In genomic region chr5:24894814-24895213, GRCm38 (mm10) we compare ENCODE assay signal across 21 mouse cellular contexts. TPM values are rescaled to one million over a fixed set of nuclear protein-coding genes. Genes with fewer than 3 reads are reported as not detected.
DNase-seq lines count a peak whose midpoint lies in the region; ATAC-seq and TF ChIP-seq lines count a peak whose summit lies in the region.
"Had no signal": no experiment of that assay in that cellular context is flagged by ENCODE, and none has a peak within 500 bp of the region (broad histone marks: within the 10 kb centered on the region; RNA-seq: fewer than 3 reads in every experiment).

No protein-coding gene starts in this region.

- no peak for DNase-seq in heart, postnatal 0 days (ENCODE audit: low spot score)
- no peak for DNase-seq in heart, postnatal 10 days
- DNase-seq in adrenal gland, postnatal 10 days: no peak
- no peak for DNase-seq in spleen, postnatal 4 days (ENCODE audit: low spot score in 2 of 2)
- DNase-seq: adrenal gland, postnatal 14 days; cerebellum, adult 11-12 months; cerebellum, postnatal 36 days; forebrain, postnatal 0 days; gastrocnemius, adult 2 months; heart, adult 2 months; kidney, adult 11 months; retina, postnatal 1 day had no signal

- intact Hi-C loops in heart, postnatal 10 days (cut with DNase I): no loop called here

- ATAC-seq in heart, postnatal 0 days (ENCODE audit: insufficient read depth, low read depth): no peak
- ATAC-seq in CD4-positive, CD25-positive, alpha-beta regulatory T cell, adult 4 months: peak; percentile 91
- ATAC-seq in common myeloid progenitor, adult 5-6 weeks (replicated peaks; ENCODE audit: low read depth, poor library complexity, severe bottlenecking): peak; percentile 72
- ATAC-seq in monocyte, adult 5-6 weeks (replicated peaks; ENCODE audit: insufficient number of reproducible peaks, low FRiP score, low TSS enrichment, poor library complexity, severe bottlenecking): peak; percentile 56; the same call in 1 of the 2 replicates
- ATAC-seq: forebrain, postnatal 0 days had no signal

- H3K4me2 ChIP-seq in heart, postnatal 0 days (ENCODE audit: low read depth, low read length): no peak overlapping the region
- H3K4me2 ChIP-seq: embryonic facial prominence, embryonic 12.5 days; hindbrain, embryonic 14.5 days; limb, embryonic 12.5 days; midbrain, embryonic 12.5 days had no signal

- no peak overlapping the region for H3K9ac ChIP-seq in heart, postnatal 0 days (replicated peaks; ENCODE audit: low read depth, low read length)
- H3K9ac ChIP-seq: embryonic facial prominence, embryonic 12.5 days; forebrain, postnatal 0 days; hindbrain, embryonic 14.5 days; limb, embryonic 12.5 days; liver, embryonic 14.5 days; midbrain, embryonic 12.5 days had no signal

- no peaks in the 10 kb centered on the region for H3K9me3 ChIP-seq in heart, postnatal 0 days (replicated peaks; ENCODE audit: control insufficient read depth, low read length)
- H3K9me3 ChIP-seq: embryonic facial prominence, embryonic 12.5 days; limb, embryonic 12.5 days; midbrain, embryonic 12.5 days had no signal

- H3K4me3 ChIP-seq in heart, postnatal 0 days (ENCODE audit: low read depth, low read length): no peak overlapping the region
- H3K4me3 ChIP-seq: embryonic facial prominence, embryonic 12.5 days; gastrocnemius, adult 2 months; heart, adult 2 months; limb, embryonic 12.5 days; midbrain, embryonic 12.5 days had no signal

- H3K27me3 ChIP-seq in heart, postnatal 0 days (ENCODE audit: control insufficient read depth, insufficient read depth, low read length): no peaks in the 10 kb centered on the region
- H3K27me3 ChIP-seq: embryonic facial prominence, embryonic 12.5 days; limb, embryonic 12.5 days; midbrain, embryonic 12.5 days had no signal

- 0 out of 2 replicates have a peak overlapping the region, but pooled peaks have one; percentile 18 for H3K27ac ChIP-seq in heart, postnatal 0 days (ENCODE audit: low read depth)
- H3K27ac ChIP-seq: embryonic facial prominence, embryonic 12.5 days; gastrocnemius, adult 2 months; heart, adult 2 months; hindbrain, embryonic 14.5 days; kidney, postnatal 0 days; limb, embryonic 12.5 days; liver, embryonic 14.5 days; midbrain, embryonic 12.5 days had no signal

- no peak for TF ChIP-seq CTCF in heart, postnatal 0 days (IDR thresholded peaks at IDR 0.05; ENCODE audit: low read depth)

- no peaks in the 10 kb centered on the region for H3K36me3 ChIP-seq in heart, postnatal 0 days (replicated peaks; ENCODE audit: control insufficient read depth, insufficient read depth, low read length)
- H3K36me3 ChIP-seq: embryonic facial prominence, embryonic 12.5 days; limb, embryonic 12.5 days; midbrain, embryonic 12.5 days had no signal

- WGBS in heart, postnatal 0 days: 24% methylated on average over 1 of the region's 1 CpGs

- peaks cover 9% of the 10 kb centered on the region; the same call in 1 of the 2 replicates for H3K4me1 ChIP-seq in heart, postnatal 0 days (ENCODE audit: control insufficient read depth, insufficient read depth)
- H3K4me1 ChIP-seq: embryonic facial prominence, embryonic 12.5 days had no signal

- no peak for TF ChIP-seq EP300 in heart, postnatal 0 days (IDR thresholded peaks at IDR 0.05; ENCODE audit: low read depth)

RNA-seq across cellular contexts. Expression of gene Rheb, which starts 52.4 kb away (rescaled TPM):
- 83.6 and 101 TPM in 2 replicates for total RNA-seq in heart, postnatal 0 days (2014; rRNA removed; ENCODE audit: low replicate concordance)
- polyA plus RNA-seq in heart, postnatal 0 days (2015; fragmentation: Nextera tagmentation; extraction: Ambion mirVana): 250 and 253 TPM in 2 replicates
- 10 to 100 TPM; 84.6 to 90.3 TPM for total RNA-seq in heart, postnatal 10 days (2021)
- 10 to 100 TPM; 72.8 to 96.1 TPM for polyA plus RNA-seq in CD4-positive, CD25-positive, alpha-beta regulatory T cell, adult 4 months (2017; shearing (Covaris generic))
- 41.4 and 52.9 TPM in 2 replicates for total RNA-seq in common myeloid progenitor, adult 5-6 weeks (2017)
- total RNA-seq in monocyte, adult 5-6 weeks (2017): 87.8 to 119 TPM (median 116 TPM) in 3 replicates
- total RNA-seq in adrenal gland, postnatal 10 days (2021): 10 to 100 TPM; 76.7 to 76.9 TPM
